Mouse (Mus musculus): ENCODE measurements at regions not wholly inside any gene's neighbourhood (a gene's known extent, or its start where the extent isn't known, plus 50 kb on each side); places are given as distances from the start of the nearest gene placed in this dataset.
"Not testable (repeated sequence)": the region's sequence is repeated elsewhere in the genome, so short reads cannot be mapped to it uniquely, and the experiment has no call there.

GRCm38 (mm10) chr2:84042793-84043192 is 52.4 kb downstream of the Gm13691 start:
- DNase-seq (ENCODE audit: low spot score): no peak

GRCm38 (mm10) chr2:84048398-84049140 is 58.2 kb downstream of the Gm13691 start:
- DNase-seq (ENCODE audit: low spot score): no peak

- no peak for DNase-seq (ENCODE audit: low spot score)
Observed at GRCm38 (mm10) chr2:84051883-84052331, 61.6 kb downstream of the Gm13691 start.

- DNase-seq (ENCODE audit: low spot score): no peak
Observed at GRCm38 (mm10) chr2:84059246-84059645, 68.9 kb downstream of the Gm13691 start.

GRCm38 (mm10) chr2:84061221-84061620 is 70.9 kb downstream of the Gm13691 start:
- DNase-seq (ENCODE audit: low spot score): no peak

GRCm38 (mm10) chr2:84064371-84064770 is 74.0 kb downstream of the Gm13691 start:
- DNase-seq (ENCODE audit: low spot score): no peak

GRCm38 (mm10) chr2:84065061-84065460 is 74.7 kb downstream of the Gm13691 start:
- peak; percentile 5 for DNase-seq (ENCODE audit: low spot score)

GRCm38 (mm10) chr2:84065749-84066148 is 75.4 kb downstream of the Gm13691 start:
- DNase-seq (ENCODE audit: low spot score): no peak

- DNase-seq (ENCODE audit: low spot score): no peak
Observed at GRCm38 (mm10) chr2:84066151-84066693, 75.9 kb downstream of the Gm13691 start.

GRCm38 (mm10) chr2:84066785-84067526 is 76.6 kb downstream of the Gm13691 start:
- DNase-seq (ENCODE audit: low spot score): no peak

GRCm38 (mm10) chr2:84068617-84069016 is 78.3 kb downstream of the Gm13691 start:
- DNase-seq (ENCODE audit: low spot score): no peak

GRCm38 (mm10) chr2:84069411-84069810 is 79.1 kb downstream of the Gm13691 start:
- not testable (repeated sequence) for DNase-seq (ENCODE audit: low spot score)

GRCm38 (mm10) chr2:84072881-84073583 is 82.7 kb downstream of the Gm13691 start:
- DNase-seq (ENCODE audit: low spot score): no peak

- no peak for DNase-seq (ENCODE audit: low spot score)
Observed at GRCm38 (mm10) chr2:84075944-84076343, 85.6 kb downstream of the Gm13691 start.

- DNase-seq (ENCODE audit: low spot score): no peak
Observed at GRCm38 (mm10) chr2:84079284-84079683, 88.9 kb downstream of the Gm13691 start.

- DNase-seq (ENCODE audit: low spot score): no peak
Observed at GRCm38 (mm10) chr2:84080228-84080627, 89.9 kb downstream of the Gm13691 start.

GRCm38 (mm10) chr2:84094751-84095150 is 104.4 kb downstream of the Gm13691 start:
- DNase-seq (ENCODE audit: low spot score): no peak

- no peak for DNase-seq (ENCODE audit: low spot score)
Observed at GRCm38 (mm10) chr2:84098746-84099145, 108.4 kb downstream of the Gm13691 start.

- DNase-seq (ENCODE audit: low spot score): no peak
Observed at GRCm38 (mm10) chr2:84113562-84113961, 123.2 kb downstream of the Gm13691 start.

- DNase-seq (ENCODE audit: low spot score): no peak
Observed at GRCm38 (mm10) chr2:84119839-84120238, 129.5 kb downstream of the Gm13691 start.

GRCm38 (mm10) chr2:84127586-84127985 is 137.2 kb downstream of the Gm13691 start:
- no peak for DNase-seq (ENCODE audit: low spot score)

- no peak for DNase-seq (ENCODE audit: low spot score)
Observed at GRCm38 (mm10) chr2:84161742-84162141, 171.4 kb downstream of the Gm13691 start.

Measured in left cerebral cortex, adult 11 months (tissue).